Mouse (Mus musculus) erythroblast, embryonic 14.5 days (primary cell): Measurements from ENCODE around the gene Mgp. TPM values are rescaled to one million over a fixed set of nuclear protein-coding genes. Genes with fewer than 3 reads are reported as not detected.

ENCODE experiments used
- H3K27me3 ChIP-seq: 2 replicates; pipeline ENCODE4 v1.6.1; 2012; ENCODE audit warnings: inconsistent platforms; ENCODE audit not compliant: control insufficient read depth
- H3K36me3 ChIP-seq: 2 replicates; pipeline ENCODE4 v1.6.1; 2012; ENCODE audit warnings: mild to moderate bottlenecking, inconsistent platforms; ENCODE audit not compliant: control insufficient read depth
- H3K4me1 ChIP-seq: 2 replicates; pipeline ENCODE4 v1.6.1; 2012; ENCODE audit warnings: inconsistent platforms; ENCODE audit not compliant: control insufficient read depth
- H3K4me3 ChIP-seq: replicated peaks from 2 replicates; pipeline ENCODE3; 2012; ENCODE audit warnings: moderate library complexity, mild to moderate bottlenecking, inconsistent platforms
- H3K9me3 ChIP-seq: 2 replicates; pipeline ENCODE4 v1.6.1; 2012; ENCODE audit warnings: low read length, inconsistent platforms, mixed read lengths; ENCODE audit not compliant: control insufficient read depth
- GATA1 ChIP-seq: IDR thresholded peaks from 2 replicates; pipeline ENCODE4 v1.6.1; 2012; ENCODE audit warnings: low read length, inconsistent platforms, mixed read lengths
- TAL1 ChIP-seq: IDR thresholded peaks from 3 replicates; pipeline ENCODE4 v1.6.1; 2012; ENCODE audit warnings: low read length, inconsistent platforms, mixed read lengths
- polyA plus RNA-seq: library from polyadenylated mRNA; stranded (reverse); fragments of >175 nt; gene quantifications from 2 replicates; pipeline ENCODE4 v1.2.3, GENCODE M21; 2012

The Mgp gene
- polyA plus RNA-seq, 1 experiment: not detected

- TF ChIP-seq GATA1 (no peak), TAL1 (no peak)
- Histone ChIP-seq H3K9me3 (no peaks in the 10 kb centered on the region), H3K4me1 (no peaks in the 10 kb centered on the region), H3K36me3 (no peaks in the 10 kb centered on the region), H3K4me3 (no peak overlapping the region), H3K27me3 (no peaks in the 10 kb centered on the region)
Measured at GRCm38 (mm10) chr6:136914234-136914633, 38.6 kb upstream of the Mgp start.

- H3K36me3 ChIP-seq: no peaks in the 10 kb centered on the region
- no peaks in the 10 kb centered on the region for H3K9me3 ChIP-seq
Measured at GRCm38 (mm10) chr6:136913384-136914126, 37.9 kb upstream of the Mgp start.

GRCm38 (mm10) chr6:136912751-136913265 lies 37.2 kb upstream of the Mgp start:
- Histone ChIP-seq H3K36me3 (no peaks in the 10 kb centered on the region), H3K27me3 (no peaks in the 10 kb centered on the region), H3K4me1 (no peaks in the 10 kb centered on the region), H3K4me3 (no peak overlapping the region), H3K9me3 (no peaks in the 10 kb centered on the region)
- TF ChIP-seq GATA1 (no peak), TAL1 (no peak)

More at GRCm38 (mm10) chr6:136913384-136914126, 37.9 kb upstream of the Mgp start:
- H3K27me3 ChIP-seq: no peaks in the 10 kb centered on the region
- no peaks in the 10 kb centered on the region for H3K4me1 ChIP-seq
- H3K4me3 ChIP-seq: no peak overlapping the region
- TF ChIP-seq TAL1 (no peak), GATA1 (no peak)

- Histone ChIP-seq H3K36me3 (no peaks in the 10 kb centered on the region), H3K4me3 (no peak overlapping the region), H3K9me3 (no peaks in the 10 kb centered on the region), H3K4me1 (no peaks in the 10 kb centered on the region), H3K27me3 (no peaks in the 10 kb centered on the region)
- TF ChIP-seq TAL1 (no peak), GATA1 (no peak)
Measured at GRCm38 (mm10) chr6:136910247-136910890, 34.7 kb upstream of the Mgp start.

GRCm38 (mm10) chr6:136906937-136907293 lies 31.3 kb upstream of the Mgp start:
- H3K9me3 ChIP-seq: no peaks in the 10 kb centered on the region
- no peak overlapping the region for H3K4me3 ChIP-seq
- H3K4me1 ChIP-seq: no peaks in the 10 kb centered on the region
- TF ChIP-seq GATA1 (no peak), TAL1 (no peak)
- H3K36me3 ChIP-seq: no peaks in the 10 kb centered on the region
- H3K27me3 ChIP-seq: no peaks in the 10 kb centered on the region

- TF ChIP-seq TAL1: no peak
- TF ChIP-seq GATA1: no peak
- Histone ChIP-seq H3K27me3 (no peaks in the 10 kb centered on the region), H3K9me3 (no peaks in the 10 kb centered on the region), H3K4me1 (no peaks in the 10 kb centered on the region), H3K36me3 (no peaks in the 10 kb centered on the region), H3K4me3 (no peak overlapping the region)
Measured at GRCm38 (mm10) chr6:136906283-136906936, 30.8 kb upstream of the Mgp start.

- no peaks in the 10 kb centered on the region for H3K9me3 ChIP-seq
- TF ChIP-seq GATA1 (no peak), TAL1 (no peak)
- H3K36me3 ChIP-seq: no peaks in the 10 kb centered on the region
- H3K4me3 ChIP-seq: no peak overlapping the region
- H3K4me1 ChIP-seq: no peaks in the 10 kb centered on the region
- H3K27me3 ChIP-seq: no peaks in the 10 kb centered on the region
Measured at GRCm38 (mm10) chr6:136903885-136904470, 28.4 kb upstream of the Mgp start.

GRCm38 (mm10) chr6:136902527-136902926 lies 26.9 kb upstream of the Mgp start:
- Histone ChIP-seq H3K27me3 (no peaks in the 10 kb centered on the region), H3K4me1 (no peaks in the 10 kb centered on the region), H3K9me3 (no peaks in the 10 kb centered on the region), H3K36me3 (no peaks in the 10 kb centered on the region), H3K4me3 (no peak overlapping the region)
- TF ChIP-seq GATA1 (no peak), TAL1 (no peak)

GRCm38 (mm10) chr6:136901010-136901409 lies 25.4 kb upstream of the Mgp start:
- no peaks in the 10 kb centered on the region for H3K9me3 ChIP-seq
- no peaks in the 10 kb centered on the region for H3K36me3 ChIP-seq
- H3K27me3 ChIP-seq: no peaks in the 10 kb centered on the region
- H3K4me1 ChIP-seq: no peaks in the 10 kb centered on the region
- no peak overlapping the region for H3K4me3 ChIP-seq
- TF ChIP-seq TAL1 (no peak), GATA1 (no peak)
